Mouse (Mus musculus) lung, embryonic 14.5 days (tissue): ENCODE results near the gene Iqcb1. TPM values are rescaled to one million over a fixed set of nuclear protein-coding genes. Genes with fewer than 3 reads are reported as not detected.

Experiments used
- ATAC-seq: fragments of 200-750 bp; cut with Nextera tagmentation; 2 replicates; pipeline ENCODE4 v1.8.0; 2017; ENCODE audit warnings: mild to moderate bottlenecking, moderate TSS enrichment, moderate library complexity; ENCODE audit not compliant: insufficient read depth
- DNase-seq: peaks from one replicate; pipeline ENCODE4 v3.0.0-alpha.2; 2015
- H3K27ac ChIP-seq: fragments of 300-500 bp; sonication (generic); 2 replicates; pipeline ENCODE4 v1.5.1; 2014; ENCODE audit warnings: low read depth, mild to moderate bottlenecking, moderate library complexity
- H3K27me3 ChIP-seq: fragments of 300-500 bp; sonication (generic); 2 replicates; pipeline ENCODE4 v1.6.1; 2014; ENCODE audit warnings: low read length, control low read depth; ENCODE audit not compliant: insufficient read depth
- H3K36me3 ChIP-seq: fragments of 300-500 bp; sonication (generic); 2 replicates; pipeline ENCODE4 v1.6.1; 2014; ENCODE audit warnings: control low read depth; ENCODE audit not compliant: insufficient read depth
- H3K4me1 ChIP-seq: fragments of 300-500 bp; sonication (generic); 2 replicates; pipeline ENCODE4 v1.6.1; 2014; ENCODE audit warnings: antibody characterized with exemption, control low read depth; ENCODE audit not compliant: insufficient read depth
- H3K4me2 ChIP-seq: fragments of 300-500 bp; sonication (generic); 2 replicates; pipeline ENCODE4 v1.6.1; 2014; ENCODE audit warnings: mild to moderate bottlenecking
- H3K4me3 ChIP-seq: fragments of 300-500 bp; sonication (generic); 2 replicates; pipeline ENCODE4 v1.5.1; 2014; ENCODE audit warnings: low read depth, low read length
- H3K9ac ChIP-seq: fragments of 300-500 bp; sonication (generic); 2 replicates; pipeline ENCODE4 v1.6.1; 2014
- H3K9me3 ChIP-seq: fragments of 300-500 bp; sonication (generic); 2 replicates; pipeline ENCODE4 v1.6.1; 2016; ENCODE audit warnings: low read depth, low read length, control low read depth
- CTCF ChIP-seq: IDR thresholded peaks from 2 replicates; pipeline ENCODE4 v1.5.1; 2016; ENCODE audit warnings: antibody characterized with exemption, low read depth
- WGBS: fragments of 180-500 bp; shearing (Covaris S2); extraction: QIAGEN DNeasy Blood & Tissue Kit; methylation state at CpG from one replicate; pipeline ENCODE4 v1.1.7; 2014; 5-methylcytosine and 5-hydroxymethylcytosine counted together
- polyA plus RNA-seq: library from polyadenylated mRNA; unstranded; fragments of >200 nt; fragmentation: Nextera tagmentation; extraction: Ambion mirVana; gene quantifications from 2 replicates; pipeline ENCODE4 v1.2.1, GENCODE M21; 2014

Gene Iqcb1
- polyA plus RNA-seq, 1 experiment from 2014 or later: 34.4 TPM

- H3K36me3 ChIP-seq: peaks cover 16% of the 10 kb centered on the region
- TF ChIP-seq CTCF: no peak
- peak; percentile 99 for DNase-seq
Measured at GRCm38 (mm10) chr16:36874583-36875275, 46.5 kb downstream of the Iqcb1 start, which contains the start of the genes Eaf2 and Golgb1. Gene Eaf2, minus strand, starts transcription at chr16:36875003. Gene Golgb1, plus strand, starts transcription at chr16:36875140.

GRCm38 (mm10) chr16:36875276-36875851 is 47.2 kb downstream of the Iqcb1 start:
- peak; percentile 81 for ATAC-seq
- Histone ChIP-seq H3K9ac (peak overlapping the region; percentile 85), H3K27me3 (no peaks in the 10 kb centered on the region), H3K36me3 (peaks cover 16% of the 10 kb centered on the region), H3K9me3 (no peaks in the 10 kb centered on the region), H3K4me2 (peak overlapping the region; percentile 68), H3K4me3 (peak overlapping the region; percentile 79), H3K4me1 (no peaks in the 10 kb centered on the region), H3K27ac (peak overlapping the region; percentile 73)
- no peak for TF ChIP-seq CTCF
- under 1% methylated on average over 43 of the region's 48 CpGs for WGBS
- peak; percentile 42 for DNase-seq

More at GRCm38 (mm10) chr16:36874583-36875275, 46.5 kb downstream of the Iqcb1 start, which contains the start of the genes Eaf2 and Golgb1:
- peak within 1 kb of the TSS; percentile 73 for H3K27ac ChIP-seq
- H3K27me3 ChIP-seq: no peaks in the 10 kb centered on the region
- H3K9me3 ChIP-seq: no peaks in the 10 kb centered on the region
- peak; percentile 100 for ATAC-seq
- peak within 1 kb of the TSS; percentile 68 for H3K4me2 ChIP-seq
- WGBS: under 1% methylated on average over 43 of the region's 43 CpGs
- H3K9ac ChIP-seq: peak within 1 kb of the TSS; percentile 85
- peak within 1 kb of the TSS; percentile 79 for H3K4me3 ChIP-seq
- H3K4me1 ChIP-seq: no peaks in the 10 kb centered on the region

- no peak overlapping the region for H3K27ac ChIP-seq
- H3K9ac ChIP-seq: no peak overlapping the region
- WGBS: 63% methylated on average over 5 of the region's 5 CpGs
- H3K27me3 ChIP-seq: no peaks in the 10 kb centered on the region
- ATAC-seq: no peak
- TF ChIP-seq CTCF: 0 out of 2 replicates have a peak, but pooled peaks have one; percentile 7
- H3K36me3 ChIP-seq: peaks cover 2% of the 10 kb centered on the region
- no peaks in the 10 kb centered on the region for H3K4me1 ChIP-seq
- H3K9me3 ChIP-seq: no peaks in the 10 kb centered on the region
- H3K4me3 ChIP-seq: no peak overlapping the region
- DNase-seq: no peak
- no peak overlapping the region for H3K4me2 ChIP-seq
Measured at GRCm38 (mm10) chr16:36877316-36877715, 49.1 kb downstream of the Iqcb1 start.

GRCm38 (mm10) chr16:36882737-36883343 is 54.7 kb downstream of the Iqcb1 start:
- H3K9ac ChIP-seq: no peak overlapping the region
- no peak for DNase-seq
- ATAC-seq: no peak
- H3K9me3 ChIP-seq: no peaks in the 10 kb centered on the region
- no peaks in the 10 kb centered on the region for H3K27me3 ChIP-seq
- no peak for TF ChIP-seq CTCF
- WGBS: 74% methylated on average over 5 of the region's 5 CpGs
- no peak overlapping the region for H3K27ac ChIP-seq
- H3K4me1 ChIP-seq: no peaks in the 10 kb centered on the region
- H3K4me2 ChIP-seq: no peak overlapping the region
- peaks cover 14% of the 10 kb centered on the region for H3K36me3 ChIP-seq
- H3K4me3 ChIP-seq: no peak overlapping the region

GRCm38 (mm10) chr16:36884881-36885280 is 56.7 kb downstream of the Iqcb1 start:
- peak; percentile 47 for DNase-seq

GRCm38 (mm10) chr16:36885912-36886311 is 57.7 kb downstream of the Iqcb1 start:
- 93% methylated on average over 11 of the region's 11 CpGs for WGBS
- Histone ChIP-seq H3K27ac (no peak overlapping the region), H3K4me3 (no peak overlapping the region), H3K9me3 (no peaks in the 10 kb centered on the region), H3K4me1 (no peaks in the 10 kb centered on the region), H3K27me3 (no peaks in the 10 kb centered on the region), H3K4me2 (no peak overlapping the region), H3K36me3 (peaks cover 36% of the 10 kb centered on the region), H3K9ac (no peak overlapping the region)
- DNase-seq (no peak), ATAC-seq (no peak)
- no peak for TF ChIP-seq CTCF

More at GRCm38 (mm10) chr16:36884881-36885280, 56.7 kb downstream of the Iqcb1 start:
- Histone ChIP-seq H3K27ac (no peak overlapping the region), H3K9ac (no peak overlapping the region), H3K4me2 (no peak overlapping the region), H3K4me3 (no peak overlapping the region), H3K4me1 (no peaks in the 10 kb centered on the region), H3K27me3 (no peaks in the 10 kb centered on the region), H3K36me3 (peaks cover 29% of the 10 kb centered on the region), H3K9me3 (no peaks in the 10 kb centered on the region)
- TF ChIP-seq CTCF: peak; percentile 50
- 85% methylated on average over 4 of the region's 4 CpGs for WGBS
- no peak for ATAC-seq

GRCm38 (mm10) chr16:36887546-36887945 is 59.4 kb downstream of the Iqcb1 start:
- ATAC-seq (no peak), DNase-seq (no peak)

More at GRCm38 (mm10) chr16:36887546-36887945, 59.4 kb downstream of the Iqcb1 start:
- Histone ChIP-seq H3K27me3 (no peaks in the 10 kb centered on the region), H3K9me3 (no peaks in the 10 kb centered on the region), H3K4me2 (no peak overlapping the region), H3K36me3 (peaks cover 48% of the 10 kb centered on the region), H3K27ac (no peak overlapping the region), H3K4me3 (no peak overlapping the region), H3K9ac (no peak overlapping the region), H3K4me1 (no peaks in the 10 kb centered on the region)
- WGBS: 76% methylated on average over 5 of the region's 5 CpGs
- TF ChIP-seq CTCF: no peak
